Mouse (Mus musculus) frontal cortex, postnatal 14 days (tissue): ENCODE results near the gene Hba-x.
"Not testable (repeated sequence)": the region's sequence is repeated elsewhere in the genome, so short reads cannot be mapped to it uniquely, and the experiment has no call there.

Experiments
- DNase-seq, 2 experiments: peaks; one replicate each; pipeline ENCODE4 v3.0.0; 2022; ENCODE audit warnings: low spot score in 2 of 2

The Hba-x gene

GRCm38 (mm10) chr11:32285887-32286286, 9.7 kb downstream of the Hba-x start:
- DNase-seq = not testable (repeated sequence)

DNA sequence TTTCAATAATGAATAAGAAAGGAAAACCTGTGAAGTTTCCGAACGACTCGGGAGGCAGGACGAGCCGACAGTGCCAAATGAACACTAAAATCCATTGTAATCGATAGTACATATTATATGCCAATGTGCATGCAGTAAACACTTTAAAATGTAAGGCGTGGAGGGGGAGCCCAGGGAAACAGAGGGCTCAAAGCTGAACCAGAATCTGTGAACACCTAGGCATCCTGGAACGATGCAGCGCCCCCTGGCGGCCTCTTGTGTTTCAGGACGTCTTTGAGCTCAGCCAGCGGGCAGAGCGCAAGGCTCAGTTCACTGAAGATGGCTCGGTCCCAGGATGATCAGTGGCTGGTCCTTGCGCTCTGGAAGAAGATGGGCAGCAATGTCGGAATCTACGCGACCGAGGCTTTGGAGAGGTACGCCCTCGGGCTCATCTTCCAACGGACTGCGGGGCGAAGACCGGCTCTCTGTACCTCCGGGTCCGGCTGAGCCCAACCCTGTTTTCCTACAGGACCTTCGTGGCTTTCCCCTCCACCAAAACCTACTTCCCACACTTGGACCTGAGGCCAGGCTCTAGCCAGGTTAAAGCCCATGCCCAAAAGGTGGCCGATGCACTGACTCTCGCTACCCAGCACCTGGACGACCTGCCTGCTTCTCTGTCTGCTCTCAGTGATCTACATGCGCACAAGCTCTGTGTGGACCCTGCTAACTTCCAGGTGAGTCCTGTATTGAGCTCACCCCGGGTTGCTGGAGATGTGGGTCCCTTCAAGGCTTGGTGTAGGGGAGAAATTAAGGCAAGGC, 10.7 kb downstream of the Hba-x start, which contains the start of gene Hbq1b:
Gene Hbq1b, plus strand, starts transcription at position 271 of the 798 bp plus-strand sequence.
- peak; percentile 58 to 75 for DNase-seq

GRCm38 (mm10) chr11:32287493-32287825, 11.3 kb downstream of the Hba-x start:
- no peak for DNase-seq

DNA sequence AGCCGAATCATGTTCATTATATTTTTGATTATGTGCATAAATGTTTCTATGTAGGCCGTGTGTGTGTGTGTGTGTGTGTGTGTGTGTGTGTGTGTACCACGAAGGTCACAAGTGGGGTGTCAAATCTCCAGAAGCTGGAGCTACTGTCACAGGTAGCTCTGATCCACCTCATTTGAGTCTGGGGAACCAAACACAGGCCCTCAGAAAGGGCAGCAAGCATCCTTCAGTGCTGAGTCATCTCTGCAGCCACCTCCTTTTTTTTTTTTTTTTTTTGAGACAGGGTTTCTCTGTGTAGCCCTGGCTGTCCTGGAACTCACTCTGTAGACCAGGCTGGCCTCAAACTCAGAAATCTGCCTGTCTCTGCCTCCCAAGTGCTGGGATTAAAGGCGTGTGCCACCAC, 16.6 kb downstream of the Hba-x start:
- DNase-seq = not testable (repeated sequence)

DNA sequence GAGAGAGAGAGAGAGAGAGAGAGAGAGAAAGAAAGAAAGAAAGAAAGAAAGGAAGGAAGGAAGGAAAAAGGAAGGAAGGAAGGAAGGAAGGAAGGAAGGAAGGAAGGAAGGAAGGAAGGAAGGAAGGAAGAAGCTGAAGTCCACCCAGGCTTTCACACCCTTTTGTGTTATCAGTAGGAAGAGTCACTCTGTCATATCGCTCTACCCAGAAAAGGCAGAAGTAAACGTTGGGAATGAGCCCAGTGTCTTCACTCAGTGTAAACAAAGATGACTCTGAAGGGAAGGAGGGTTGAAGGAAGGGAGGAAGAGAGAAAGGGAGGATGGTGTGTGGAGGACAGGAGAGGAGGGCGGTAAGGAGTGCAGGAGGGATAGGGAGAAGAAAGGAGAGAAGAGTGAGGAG, 17.3 kb downstream of the Hba-x start:
- not testable (repeated sequence) for DNase-seq

DNA sequence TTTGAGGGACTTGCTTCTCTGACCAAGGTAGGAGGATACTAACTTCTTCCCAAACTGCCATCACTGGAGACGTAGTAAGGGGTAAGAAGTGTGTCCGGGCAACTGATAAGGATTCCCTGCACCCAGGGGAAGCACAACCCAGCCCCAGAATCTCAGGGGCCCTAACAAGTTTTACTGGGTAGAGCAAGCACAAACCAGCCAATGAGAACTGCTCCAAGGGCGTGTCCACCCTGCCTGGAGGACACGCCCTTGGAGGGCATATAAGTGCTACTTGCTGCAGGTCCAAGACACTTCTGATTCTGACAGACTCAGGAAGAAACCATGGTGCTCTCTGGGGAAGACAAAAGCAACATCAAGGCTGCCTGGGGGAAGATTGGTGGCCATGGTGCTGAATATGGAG, 20.0 kb downstream of the Hba-x start, which contains the start of gene Hba-a2:
Gene Hba-a2, plus strand, starts transcription at position 287 of the 400 bp plus-strand sequence.
- not testable (repeated sequence) for DNase-seq

GRCm38 (mm10) chr11:32297417-32297816, 21.2 kb downstream of the Hba-x start:
- not testable (repeated sequence) for DNase-seq

DNA sequence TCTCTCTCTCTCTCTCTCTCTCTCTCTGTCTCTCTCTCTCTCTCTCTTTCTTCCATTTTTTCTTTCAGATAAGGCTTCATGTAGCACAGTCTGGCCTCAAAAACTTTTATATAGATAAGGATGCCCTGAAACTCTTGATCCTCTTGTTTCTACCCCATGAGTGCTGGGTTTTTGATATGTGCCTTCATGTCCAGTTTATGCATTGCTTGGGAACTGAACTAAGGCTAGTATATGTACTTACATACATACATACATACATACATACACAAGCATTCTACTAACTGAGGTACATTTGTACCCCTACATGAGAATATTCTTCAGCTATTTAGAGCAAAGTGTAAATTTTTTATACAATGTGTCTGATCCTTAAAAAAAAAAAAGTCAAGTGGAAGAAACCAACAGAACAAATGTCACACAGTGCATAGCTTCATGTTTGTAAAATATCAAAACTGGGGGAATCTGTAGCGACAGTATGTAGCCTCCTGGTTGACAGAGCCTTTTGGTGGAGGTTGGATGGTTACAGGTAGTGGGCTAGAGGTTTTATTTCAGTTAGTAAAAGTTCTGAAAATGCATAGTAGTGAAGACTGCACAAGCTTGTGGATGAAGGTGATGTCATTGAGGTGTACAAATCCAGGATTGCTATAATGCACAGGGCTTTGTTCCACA, 21.8 kb downstream of the Hba-x start:
- DNase-seq = no peak

DNA sequence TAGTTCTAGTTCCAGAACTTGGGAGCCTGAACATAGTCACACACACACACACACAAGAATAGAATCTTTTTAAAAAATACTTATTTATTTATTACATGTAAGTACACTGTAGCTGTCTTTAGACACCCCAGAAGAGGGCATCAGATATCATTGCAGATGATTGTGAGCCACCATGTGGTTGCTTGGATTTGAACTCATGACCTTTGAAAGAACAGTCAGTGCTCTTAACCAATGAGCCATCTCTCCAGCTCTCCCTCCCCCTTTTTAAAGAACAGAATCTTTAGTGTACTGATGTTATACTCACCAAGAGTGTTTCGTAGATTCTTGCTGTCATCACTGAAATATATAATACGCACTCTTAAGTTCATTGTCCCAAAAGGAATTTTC, 22.3 kb downstream of the Hba-x start:
- no peak for DNase-seq

DNA sequence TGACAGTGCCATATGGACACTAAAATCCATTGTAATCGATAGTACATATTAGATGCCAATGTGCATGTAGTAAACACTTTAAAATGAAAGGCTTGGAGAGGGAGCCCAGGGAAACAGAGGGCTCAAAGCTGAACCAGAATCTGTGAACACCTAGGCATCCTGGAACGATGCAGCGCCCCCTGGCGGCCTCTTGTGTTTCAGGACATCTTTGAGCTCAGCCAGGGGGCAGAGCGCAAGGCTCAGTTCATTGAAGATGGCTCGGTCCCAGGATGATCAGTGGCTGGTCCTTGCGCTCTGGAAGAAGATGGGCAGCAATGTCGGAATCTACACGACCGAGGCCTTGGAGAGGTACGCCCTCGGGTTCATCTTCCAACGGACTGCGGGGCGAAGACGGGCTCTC, 23.7 kb downstream of the Hba-x start, which contains the start of gene Hbq1a:
Gene Hbq1a, plus strand, starts transcription at position 205 of the 400 bp plus-strand sequence.
- DNase-seq = peak in 1 of 2 experiments; percentile 61

DNA sequence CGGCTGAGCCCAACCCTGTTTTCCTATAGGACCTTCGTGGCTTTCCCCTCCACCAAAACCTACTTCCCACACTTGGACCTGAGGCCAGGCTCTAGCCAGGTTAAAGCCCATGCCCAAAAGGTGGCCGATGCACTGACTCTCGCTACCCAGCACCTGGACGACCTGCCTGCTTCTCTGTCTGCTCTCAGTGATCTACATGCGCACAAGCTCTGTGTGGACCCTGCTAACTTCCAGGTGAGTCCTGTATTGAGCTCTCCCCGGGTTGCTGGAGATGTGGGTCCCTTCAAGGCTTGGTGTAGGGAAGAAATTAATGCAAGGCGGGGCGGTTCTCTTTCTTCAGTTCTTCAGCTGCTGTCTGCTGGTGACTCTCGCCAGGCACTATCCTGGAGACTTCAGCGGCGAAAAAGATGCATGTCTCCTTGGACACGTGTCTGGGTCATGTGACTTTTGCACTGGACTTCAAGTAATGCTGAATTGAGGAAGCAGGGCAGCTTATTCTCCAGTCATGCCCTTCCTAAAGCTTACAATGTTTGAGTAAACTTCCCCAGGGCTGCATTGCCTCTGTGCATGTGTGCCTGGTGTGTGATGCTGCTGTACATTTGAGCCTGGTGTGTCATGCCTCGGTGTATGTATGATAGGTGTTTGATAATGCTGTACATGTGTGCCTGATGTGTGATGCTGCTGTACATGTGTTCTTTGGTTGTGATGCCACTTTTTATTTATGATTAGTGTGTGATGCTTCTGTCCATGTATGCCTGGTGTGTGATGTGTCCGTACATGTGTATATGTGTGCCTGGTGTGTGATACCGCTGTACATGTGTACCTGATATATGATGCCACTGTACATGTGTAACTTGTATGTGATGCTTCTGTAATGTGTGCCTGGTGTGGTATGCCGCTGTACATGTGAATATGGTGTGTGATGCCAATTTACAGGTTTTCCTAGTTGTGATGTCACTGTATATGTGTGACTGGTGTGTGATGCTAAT, 24.4 kb downstream of the Hba-x start:
- no peak for DNase-seq

GRCm38 (mm10) chr11:32301506-32301905, 25.3 kb downstream of the Hba-x start:
- no peak for DNase-seq

GRCm38 (mm10) chr11:32302824-32303419, 26.7 kb downstream of the Hba-x start:
- peak in 1 of 2 experiments; percentile 32 for DNase-seq

DNA sequence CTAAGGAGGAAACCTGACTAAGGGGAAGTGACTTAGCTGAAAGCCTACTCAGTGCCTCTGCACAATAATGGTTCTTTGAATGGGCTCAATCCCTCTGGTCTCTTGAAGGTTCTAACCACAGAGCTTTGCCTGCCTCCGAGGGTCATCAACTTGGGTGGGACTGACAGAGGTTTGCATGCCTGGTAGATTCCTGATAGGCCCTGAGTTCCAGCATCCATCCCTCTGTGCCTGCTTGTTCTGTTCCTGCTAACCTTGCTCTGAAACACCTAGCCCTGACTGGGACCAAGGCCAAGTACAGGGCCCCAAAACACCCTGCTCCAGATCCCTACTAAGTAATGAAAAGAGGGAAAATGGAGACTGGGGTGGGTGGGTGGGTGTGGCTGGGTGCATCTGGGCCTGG, 27.3 kb downstream of the Hba-x start:
- DNase-seq = no peak

- no peak for DNase-seq
Observed at GRCm38 (mm10) chr11:32307006-32307405, 30.8 kb downstream of the Hba-x start.

DNA sequence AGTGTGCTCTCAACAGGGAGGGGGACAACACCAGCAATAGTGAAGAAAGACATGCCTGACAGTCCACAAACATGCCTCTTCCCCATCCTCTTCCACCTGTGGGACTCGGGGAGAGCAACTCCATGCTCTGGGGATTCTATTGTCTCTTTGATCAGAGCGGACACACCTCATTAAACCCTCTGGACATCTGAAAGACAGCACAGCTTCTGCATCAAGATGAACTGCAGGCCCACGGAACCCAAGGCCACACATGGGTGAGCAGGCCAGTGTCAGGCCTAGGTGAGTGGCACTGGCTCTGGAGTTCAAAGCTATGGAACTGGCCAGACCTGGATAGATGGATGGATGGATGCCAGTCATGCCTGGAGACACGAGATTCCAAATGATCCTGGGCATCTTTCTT, 33.2 kb downstream of the Hba-x start:
- DNase-seq = no peak

- no peak for DNase-seq
Observed at GRCm38 (mm10) chr11:32309928-32310327, 33.7 kb downstream of the Hba-x start.

- no peak for DNase-seq
Observed at GRCm38 (mm10) chr11:32316009-32316408, 39.8 kb downstream of the Hba-x start.

DNA sequence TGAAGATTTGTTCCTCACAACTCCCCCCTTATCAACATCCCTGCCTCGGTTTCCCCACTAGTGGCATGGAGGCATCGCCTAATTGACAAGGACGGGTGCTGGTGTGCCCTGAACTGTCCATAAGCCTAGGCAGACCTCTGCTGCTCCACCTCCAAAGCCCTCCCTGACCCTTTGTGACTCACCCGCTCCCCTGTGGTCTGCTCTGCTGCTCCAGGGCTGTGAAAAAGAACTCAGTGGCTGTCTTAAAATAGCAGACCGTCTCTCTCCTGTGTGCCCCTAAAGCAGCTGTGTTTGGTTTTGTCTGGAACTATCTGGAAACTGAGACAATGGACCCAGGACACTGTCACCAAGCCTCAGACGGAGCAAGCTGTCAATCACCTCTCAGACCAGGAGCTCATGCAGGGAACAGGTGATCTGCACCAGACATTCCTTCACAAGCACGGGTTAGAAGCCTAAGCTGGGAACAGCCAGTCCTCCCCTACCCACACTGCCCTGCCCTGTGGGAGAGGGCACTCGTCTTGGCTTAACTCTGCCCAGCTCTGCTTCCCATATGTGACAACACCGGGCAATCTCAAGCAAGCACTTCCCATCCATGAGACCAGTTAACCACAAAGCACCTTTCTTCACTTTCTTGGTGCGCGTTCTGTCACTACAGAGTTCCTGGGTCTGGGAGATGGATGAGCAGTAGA, 44.5 kb downstream of the Hba-x start:
- DNase-seq = no peak

DNA sequence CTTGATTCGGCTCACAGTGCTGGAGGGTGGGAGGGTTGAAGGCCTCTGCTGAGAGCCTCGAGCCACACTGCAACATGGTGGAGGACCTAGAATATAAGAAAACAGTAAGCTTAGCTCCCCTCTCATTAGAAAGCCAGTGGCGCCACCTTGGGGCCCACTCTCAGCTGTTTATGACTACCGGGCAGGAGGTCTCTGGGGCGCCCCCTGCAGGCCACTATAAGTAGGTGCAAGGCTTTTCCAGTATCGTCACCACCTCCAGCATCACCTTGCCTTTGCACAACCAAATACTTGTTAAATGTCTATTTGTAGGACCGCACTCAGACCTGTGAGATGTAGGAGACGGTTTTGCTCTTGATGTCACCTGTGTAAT, 45.0 kb downstream of the Hba-x start:
- DNase-seq = peak in 1 of 2 experiments; percentile 31

- peak; percentile 69 to 85 for DNase-seq
Observed at GRCm38 (mm10) chr11:32324609-32325008, 48.4 kb downstream of the Hba-x start.
